Mouse (Mus musculus) forebrain, embryonic 12.5 days (tissue): ENCODE data around the gene Dhrs1. TPM values are rescaled to one million over a fixed set of nuclear protein-coding genes. Genes with fewer than 3 reads are reported as not detected.

ENCODE experiments used
- polyA plus RNA-seq: library from polyadenylated mRNA; unstranded; fragments of >200 nt; fragmentation: Nextera tagmentation; extraction: Ambion mirVana; gene quantifications from 2 replicates; pipeline ENCODE4 v1.2.1, GENCODE M21; 2016

Gene Dhrs1
- polyA plus RNA-seq, 1 experiment from 2014 or later, result 74.1 TPM

Other genes starting within 250 kb of the Dhrs1 start
- gene Cpne6, start 235.2 kb downstream of the Dhrs1 start, polyA plus RNA-seq, result 0.55 and 0.90 TPM in 2 replicates
- gene Nrl, start 220.7 kb downstream of the Dhrs1 start, polyA plus RNA-seq, result not detected in 2 replicates
- 19.0 and 19.8 TPM in 2 replicates for gene Pck2, start 205.4 kb downstream of the Dhrs1 start, polyA plus RNA-seq
- gene Dcaf11, start 185.7 kb downstream of the Dhrs1 start, polyA plus RNA-seq, result 103 and 105 TPM in 2 replicates
- 0.64 TPM in 1 of 2 replicates, not detected in the other for gene A730061H03Rik, start 185.3 kb downstream of the Dhrs1 start, polyA plus RNA-seq
- gene Fitm1, start 170.1 kb downstream of the Dhrs1 start, polyA plus RNA-seq, result 0.20 TPM in 1 of 2 replicates, not detected in the other
- gene Psme1, start 167.6 kb downstream of the Dhrs1 start, polyA plus RNA-seq, result 117 and 119 TPM in 2 replicates
- gene Emc9, start 160.4 kb downstream of the Dhrs1 start, polyA plus RNA-seq, result 3.7 and 6.0 TPM in 2 replicates
- gene Psme2, start 154.6 kb downstream of the Dhrs1 start, polyA plus RNA-seq, result 199 and 201 TPM in 2 replicates
- gene Rnf31, start 154.0 kb downstream of the Dhrs1 start, polyA plus RNA-seq, result 18.2 and 20.8 TPM in 2 replicates
- 9.8 and 10.3 TPM in 2 replicates for gene Irf9, start 142.1 kb downstream of the Dhrs1 start, polyA plus RNA-seq
- gene Rec8, start 127.7 kb downstream of the Dhrs1 start, polyA plus RNA-seq, result 7.2 and 8.5 TPM in 2 replicates
- gene Ipo4, start 109.7 kb downstream of the Dhrs1 start, polyA plus RNA-seq, result 68.5 and 68.6 TPM in 2 replicates
- 4.0 and 5.6 TPM in 2 replicates for gene Gm49378, start 107.8 kb downstream of the Dhrs1 start, polyA plus RNA-seq
- gene Tm9sf1, start 101.9 kb downstream of the Dhrs1 start, polyA plus RNA-seq, result 68.7 and 73.4 TPM in 2 replicates
- gene Tssk4, start 95.5 kb downstream of the Dhrs1 start, polyA plus RNA-seq, result 0.65 and 0.68 TPM in 2 replicates
- gene Mdp1, start 85.2 kb downstream of the Dhrs1 start, polyA plus RNA-seq, result 60.5 and 64.5 TPM in 2 replicates
- gene Gmpr2, start 73.7 kb downstream of the Dhrs1 start, polyA plus RNA-seq, result 59.3 and 63.5 TPM in 2 replicates
- gene Nedd8, start 73.6 kb downstream of the Dhrs1 start, polyA plus RNA-seq, result 577 and 583 TPM in 2 replicates
- gene Tinf2, start 63.9 kb downstream of the Dhrs1 start, polyA plus RNA-seq, result 61.6 and 68.2 TPM in 2 replicates
- 0.55 and 0.58 TPM in 2 replicates for gene Tgm1, start 31.8 kb downstream of the Dhrs1 start, polyA plus RNA-seq
- gene Rabggta, start 23.4 kb downstream of the Dhrs1 start, polyA plus RNA-seq, result 32.1 and 34.0 TPM in 2 replicates
- 47.9 and 52.0 TPM in 2 replicates for gene Nop9, start within 50 bp of the Dhrs1 start, polyA plus RNA-seq
- gene Cideb, start 12.8 kb upstream of the Dhrs1 start, polyA plus RNA-seq, result 0.40 TPM in 1 of 2 replicates, not detected in the other
- gene Ltb4r2, start 15.7 kb upstream of the Dhrs1 start, polyA plus RNA-seq, result 0.20 and 0.41 TPM in 2 replicates
- 0.13 and 0.19 TPM in 2 replicates for gene Ltb4r1, start 20.3 kb upstream of the Dhrs1 start, polyA plus RNA-seq
- gene Adcy4, start 38.4 kb upstream of the Dhrs1 start, polyA plus RNA-seq, result 5.5 and 6.0 TPM in 2 replicates
- 5.1 and 5.9 TPM in 2 replicates for gene Ripk3, start 43.2 kb upstream of the Dhrs1 start, polyA plus RNA-seq
- gene Nfatc4, start 77.5 kb upstream of the Dhrs1 start, polyA plus RNA-seq, result 25.4 and 35.6 TPM in 2 replicates
- gene Nynrin, start 108.3 kb upstream of the Dhrs1 start, polyA plus RNA-seq, result 23.9 and 26.9 TPM in 2 replicates
- gene Cbln3, start 138.7 kb upstream of the Dhrs1 start, polyA plus RNA-seq, result 0.04 and 0.27 TPM in 2 replicates
- 18.9 and 21.2 TPM in 2 replicates for gene Khnyn, start 139.3 kb upstream of the Dhrs1 start, polyA plus RNA-seq
- gene Sdr39u1, start 154.6 kb upstream of the Dhrs1 start, polyA plus RNA-seq, result 42.6 and 51.0 TPM in 2 replicates
- not detected in 2 replicates for gene Cma1, start 199.0 kb upstream of the Dhrs1 start, polyA plus RNA-seq
- gene Cma2, start 205.3 kb upstream of the Dhrs1 start, polyA plus RNA-seq, result not detected in 2 replicates